Mouse (Mus musculus): ENCODE measurements around the gene Clec2i. TPM values are rescaled to one million over a fixed set of nuclear protein-coding genes. Genes with fewer than 3 reads are reported as not detected.

Clec2i gene
- polyA plus RNA-seq, 1 experiment: not detected

DNA sequence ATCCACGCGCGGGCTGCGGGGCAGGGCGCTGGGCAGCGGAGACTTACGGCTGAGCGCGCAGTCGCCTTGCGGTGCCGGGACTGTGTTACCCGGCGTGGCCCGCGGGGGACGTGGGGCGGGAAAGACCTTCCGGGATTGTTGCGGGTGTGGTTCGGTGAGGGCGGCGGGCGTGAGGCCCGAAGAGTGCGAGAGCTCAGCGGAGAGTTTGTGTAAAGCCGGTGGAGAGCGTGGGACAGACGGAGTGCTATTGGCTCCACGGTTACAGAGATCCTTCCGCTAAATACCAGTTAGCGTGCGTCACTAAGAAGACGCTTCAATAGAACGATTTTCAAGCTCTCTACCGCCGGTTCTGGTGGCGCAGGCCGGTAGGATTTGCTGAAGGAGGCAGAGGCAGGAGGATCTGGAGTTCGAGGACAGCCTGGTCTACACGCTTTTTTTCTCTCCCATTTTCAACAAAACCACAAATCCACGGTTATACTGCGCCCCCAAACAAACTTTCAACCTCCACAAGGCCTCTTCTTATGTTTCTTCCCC lies 44.4 kb upstream of the Clec2i start:
- TF ChIP-seq CTCF (IDR thresholded peaks at IDR 0.05; ENCODE audit: borderline replicate concordance, insufficient read depth, low read depth, low read length) (peak; percentile 18; the same call in 1 of the 2 replicates), POLR2A (IDR thresholded peaks at IDR 0.05; ENCODE audit: borderline replicate concordance, insufficient read depth, low read length) (0 out of 2 replicates have a peak, but pooled peaks have one; percentile 34)
- peak overlapping the region; percentile 67 for H3K27ac ChIP-seq (ENCODE audit: insufficient read depth, low read length)
- WGBS: under 1% methylated on average over 44 of the region's 44 CpGs

DNA sequence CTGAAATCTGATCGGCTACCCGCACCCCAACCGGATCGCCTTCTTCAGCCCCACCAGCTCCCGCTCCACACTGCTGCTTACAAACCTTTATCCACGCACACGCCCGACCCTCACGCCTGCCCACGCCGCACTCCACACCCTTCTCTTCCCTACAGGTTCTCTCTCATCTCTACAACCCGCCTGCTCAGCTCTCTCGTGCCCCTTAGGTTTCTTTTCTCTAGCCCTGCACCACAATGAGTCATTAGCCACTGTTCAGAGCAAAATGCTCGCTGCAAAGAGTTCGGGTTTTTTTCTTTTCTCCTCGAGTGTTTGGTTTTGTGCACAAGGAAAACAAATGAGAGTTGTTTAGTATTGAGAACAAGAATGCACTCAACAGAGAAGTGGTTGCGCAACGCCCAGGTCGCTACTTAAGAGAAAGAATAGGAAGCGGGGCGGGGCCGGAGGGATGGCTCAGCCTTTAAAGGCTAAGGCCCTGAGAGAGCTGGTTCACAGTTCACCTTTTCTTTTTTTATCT lies 43.9 kb upstream of the Clec2i start:
- peaks cover 3% of the 10 kb centered on the region; the same call in 1 of the 2 replicates for H3K4me1 ChIP-seq (ENCODE audit: control insufficient read depth, insufficient read depth, low read length)
- peak overlapping the region; percentile 44 for H3K27ac ChIP-seq (ENCODE audit: insufficient read depth, low read length)
- 1% methylated on average over 22 of the region's 22 CpGs for WGBS
- peak in 1 of 2 experiments; percentile 55 for DNase-seq
- TF ChIP-seq POLR2A (IDR thresholded peaks at IDR 0.05; ENCODE audit: borderline replicate concordance, insufficient read depth, low read length) (no peak), CTCF (IDR thresholded peaks at IDR 0.05; ENCODE audit: borderline replicate concordance, insufficient read depth, low read depth, low read length) (no peak)
- no peaks in the 10 kb centered on the region for H3K27me3 ChIP-seq (ENCODE audit: control insufficient read depth, insufficient read depth, low read length)
- H3K4me3 ChIP-seq (replicated peaks; ENCODE audit: insufficient read depth, low read depth, low read length): peak overlapping the region; percentile 95

More for the DNA sequence above, 44.4 kb upstream of the Clec2i start:
- H3K27me3 ChIP-seq (ENCODE audit: control insufficient read depth, insufficient read depth, low read length): no peaks in the 10 kb centered on the region
- DNase-seq: peak; percentile 95 to 96
- H3K4me1 ChIP-seq (ENCODE audit: control insufficient read depth, insufficient read depth, low read length): peaks cover 3% of the 10 kb centered on the region; the same call in 1 of the 2 replicates
- H3K4me3 ChIP-seq (replicated peaks; ENCODE audit: insufficient read depth, low read depth, low read length): peak overlapping the region; percentile 95

DNA sequence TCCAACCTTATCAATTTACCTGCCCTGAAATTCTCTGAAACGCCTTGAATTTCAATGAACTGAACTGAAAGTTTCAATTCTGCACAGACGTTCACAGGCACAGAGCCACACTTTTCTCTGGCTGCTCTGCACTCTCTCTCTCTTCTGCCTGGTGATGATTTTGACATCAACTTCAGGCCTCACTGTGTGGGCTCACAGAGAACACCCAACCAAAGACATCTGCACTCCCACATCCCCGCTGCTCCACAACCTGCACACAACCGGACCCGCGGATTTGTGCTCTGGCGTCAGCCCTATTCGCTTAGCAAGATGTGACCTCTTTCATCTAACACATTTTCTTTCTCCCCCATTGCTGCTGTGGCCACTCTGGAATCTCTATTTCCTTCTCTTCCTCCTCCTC lies 43.3 kb upstream of the Clec2i start:
- Histone ChIP-seq H3K27ac (ENCODE audit: insufficient read depth, low read length) (no peak overlapping the region), H3K27me3 (ENCODE audit: control insufficient read depth, insufficient read depth, low read length) (no peaks in the 10 kb centered on the region), H3K4me3 (replicated peaks; ENCODE audit: insufficient read depth, low read depth, low read length) (peak overlapping the region; percentile 95), H3K4me1 (ENCODE audit: control insufficient read depth, insufficient read depth, low read length) (peaks cover 3% of the 10 kb centered on the region; the same call in 1 of the 2 replicates)
- 4% methylated on average over 8 of the region's 8 CpGs for WGBS
- peak in 1 of 2 experiments; percentile 25 for DNase-seq
- no peak for TF ChIP-seq POLR2A (IDR thresholded peaks at IDR 0.05; ENCODE audit: borderline replicate concordance, insufficient read depth, low read length)
- no peak for TF ChIP-seq CTCF (IDR thresholded peaks at IDR 0.05; ENCODE audit: borderline replicate concordance, insufficient read depth, low read depth, low read length)

DNA sequence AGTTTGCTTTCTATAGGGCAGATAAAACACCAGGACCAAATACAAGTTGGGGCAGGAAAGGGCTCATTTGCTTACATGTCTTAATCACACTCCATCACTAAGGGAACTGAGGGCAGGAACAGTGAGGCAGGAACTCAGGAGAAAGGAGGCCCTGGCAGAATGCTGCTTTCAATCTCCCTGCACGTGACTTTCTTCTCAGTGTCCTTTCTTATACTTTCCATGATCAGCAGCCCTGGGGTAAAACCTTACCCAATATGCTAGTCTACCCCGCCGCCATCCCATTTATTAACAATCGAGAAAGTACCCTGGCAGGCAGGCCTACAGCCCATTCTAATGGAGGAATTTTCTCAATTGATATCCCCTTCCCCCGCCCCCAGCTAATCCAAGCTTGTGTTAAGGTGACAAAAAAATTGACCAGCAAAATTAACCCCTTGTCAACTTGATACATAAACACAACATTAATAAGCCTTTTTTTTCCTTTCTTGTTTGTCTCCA lies 42.8 kb upstream of the Clec2i start:
- Histone ChIP-seq H3K27ac (ENCODE audit: insufficient read depth, low read length) (no peak overlapping the region), H3K4me3 (replicated peaks; ENCODE audit: insufficient read depth, low read depth, low read length) (no peak overlapping the region), H3K4me1 (ENCODE audit: control insufficient read depth, insufficient read depth, low read length) (peaks cover 3% of the 10 kb centered on the region; the same call in 1 of the 2 replicates), H3K27me3 (ENCODE audit: control insufficient read depth, insufficient read depth, low read length) (no peaks in the 10 kb centered on the region)
- DNase-seq: peak in 1 of 2 experiments; percentile 22
- WGBS: 74% methylated on average over 5 of the region's 5 CpGs
- TF ChIP-seq POLR2A (IDR thresholded peaks at IDR 0.05; ENCODE audit: borderline replicate concordance, insufficient read depth, low read length) (no peak), CTCF (IDR thresholded peaks at IDR 0.05; ENCODE audit: borderline replicate concordance, insufficient read depth, low read depth, low read length) (no peak)

DNA sequence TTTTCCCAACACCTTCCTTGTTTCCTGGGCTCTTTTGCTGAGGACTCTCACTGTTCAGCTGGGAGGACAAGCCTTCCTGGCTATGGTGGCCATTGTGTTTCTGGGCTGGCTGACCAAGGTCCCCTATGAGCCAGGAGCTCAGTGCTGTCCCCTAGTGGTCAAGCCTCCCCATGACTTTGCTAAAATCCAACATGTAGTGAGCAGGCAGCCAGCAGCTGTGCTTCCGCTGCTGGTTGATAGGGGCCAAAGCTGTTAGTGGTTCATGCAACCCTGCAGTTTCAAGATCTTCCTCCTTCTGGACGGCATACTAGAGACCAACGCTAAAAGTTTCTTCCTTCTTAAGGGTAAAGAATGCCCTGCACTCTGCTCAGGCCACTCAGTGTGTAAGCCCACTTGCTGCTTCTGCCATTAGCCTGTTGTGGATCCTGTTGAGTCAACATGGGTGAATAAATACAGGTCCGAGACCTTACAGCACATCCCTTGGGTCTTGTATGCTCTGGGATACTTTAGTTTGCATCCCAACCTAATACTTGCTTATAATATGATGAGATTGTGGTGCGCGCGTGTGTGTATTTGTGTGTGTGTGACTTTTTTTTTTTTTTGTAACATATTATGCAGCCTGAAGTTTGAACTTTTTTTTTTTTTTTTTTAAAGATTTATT lies 41.9 kb upstream of the Clec2i start:
- Histone ChIP-seq H3K4me1 (ENCODE audit: control insufficient read depth, insufficient read depth, low read length) (no peaks in the 10 kb centered on the region; the same call in 1 of the 2 replicates), H3K4me3 (replicated peaks; ENCODE audit: insufficient read depth, low read depth, low read length) (no peak overlapping the region), H3K27ac (ENCODE audit: insufficient read depth, low read length) (no peak overlapping the region), H3K27me3 (ENCODE audit: control insufficient read depth, insufficient read depth, low read length) (no peaks in the 10 kb centered on the region)
- 25% methylated on average over 7 of the region's 7 CpGs for WGBS
- DNase-seq: peak; percentile 72 to 77
- peak; percentile 85 for TF ChIP-seq CTCF (IDR thresholded peaks at IDR 0.05; ENCODE audit: borderline replicate concordance, insufficient read depth, low read depth, low read length)
- no peak for TF ChIP-seq POLR2A (IDR thresholded peaks at IDR 0.05; ENCODE audit: borderline replicate concordance, insufficient read depth, low read length)

DNA sequence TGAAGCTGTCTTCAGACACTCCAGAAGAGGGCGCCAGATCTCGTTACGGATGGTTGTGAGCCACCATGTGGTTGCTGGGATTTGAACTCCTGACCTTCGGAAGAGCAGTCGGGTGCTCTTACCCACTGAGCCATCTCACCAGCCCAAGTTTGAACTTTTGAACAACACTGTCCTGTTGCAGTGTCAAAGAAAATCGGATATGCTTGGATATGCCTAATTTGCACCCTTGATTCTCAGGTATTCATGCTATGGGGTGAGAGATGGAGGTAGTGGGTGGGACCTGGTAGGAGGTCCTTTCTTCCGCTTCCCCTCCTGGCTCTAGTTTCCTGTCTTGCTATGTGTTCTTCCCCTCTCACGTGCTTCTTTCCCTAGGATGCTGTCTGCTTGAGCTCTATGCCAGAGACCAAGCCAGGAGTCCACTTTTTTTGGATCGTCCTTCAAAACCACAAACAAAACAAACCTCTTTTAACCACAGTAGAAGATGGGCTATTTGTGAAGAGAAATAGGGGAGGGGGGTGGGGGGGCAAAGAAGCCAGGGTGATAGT lies 41.3 kb upstream of the Clec2i start:
- Histone ChIP-seq H3K27ac (ENCODE audit: insufficient read depth, low read length) (no peak overlapping the region), H3K4me1 (ENCODE audit: control insufficient read depth, insufficient read depth, low read length) (no peaks in the 10 kb centered on the region; the same call in 1 of the 2 replicates), H3K27me3 (ENCODE audit: control insufficient read depth, insufficient read depth, low read length) (no peaks in the 10 kb centered on the region), H3K4me3 (replicated peaks; ENCODE audit: insufficient read depth, low read depth, low read length) (no peak overlapping the region)
- no peak for DNase-seq
- TF ChIP-seq CTCF (IDR thresholded peaks at IDR 0.05; ENCODE audit: borderline replicate concordance, insufficient read depth, low read depth, low read length) (no peak), POLR2A (IDR thresholded peaks at IDR 0.05; ENCODE audit: borderline replicate concordance, insufficient read depth, low read length) (no peak)
- 43% methylated on average over 9 of the region's 9 CpGs for WGBS

DNA sequence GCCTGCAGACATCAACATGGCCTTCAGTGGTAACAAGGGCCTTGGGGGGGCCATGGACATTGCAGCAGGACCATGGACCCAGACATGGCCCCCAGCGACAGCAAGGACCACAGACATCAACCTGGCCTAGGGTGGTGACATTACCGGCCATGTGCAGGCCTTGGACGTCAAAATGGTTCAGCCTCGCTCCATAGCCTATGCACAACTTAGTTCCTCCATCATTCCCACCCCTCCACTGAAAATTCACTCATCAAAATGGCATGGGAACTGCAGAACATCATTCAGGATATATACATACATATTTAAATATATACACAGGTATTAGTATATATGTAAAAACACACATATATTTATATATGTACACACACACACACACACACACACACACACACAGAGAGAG lies 40.0 kb upstream of the Clec2i start:
- H3K4me3 ChIP-seq (replicated peaks; ENCODE audit: insufficient read depth, low read depth, low read length): no peak overlapping the region
- H3K27ac ChIP-seq (ENCODE audit: insufficient read depth, low read length): no peak overlapping the region
- TF ChIP-seq POLR2A (IDR thresholded peaks at IDR 0.05; ENCODE audit: borderline replicate concordance, insufficient read depth, low read length) (no peak), CTCF (IDR thresholded peaks at IDR 0.05; ENCODE audit: borderline replicate concordance, insufficient read depth, low read depth, low read length) (no peak)
- no peaks in the 10 kb centered on the region for H3K4me1 ChIP-seq (ENCODE audit: control insufficient read depth, insufficient read depth, low read length)
- WGBS: 89% methylated on average over 4 of the region's 4 CpGs
- no peak for DNase-seq
- no peaks in the 10 kb centered on the region for H3K27me3 ChIP-seq (ENCODE audit: control insufficient read depth, insufficient read depth, low read length)
